Mouse (Mus musculus) inflammation-experienced regulatory T-cells, adult 6 months (primary cell): Measurements from ENCODE around the gene Wdr34. TPM values are rescaled to one million over a fixed set of nuclear protein-coding genes. Genes with fewer than 3 reads are reported as not detected.

Source experiments
- ATAC-seq: one replicate; pipeline ENCODE4 v1.8.0; 2017
- polyA plus RNA-seq, 3 experiments: library from polyadenylated mRNA; unstranded; fragments of 100-300 nt; shearing (Covaris generic); gene quantifications; one replicate each; pipeline ENCODE4 v1.2.1; 2017

The Wdr34 gene
- 1 to 10 TPM in 2 of 3 experiments, under 1 TPM in 1; 0.59 to 2.1 (median 1.1) TPM for polyA plus RNA-seq

- ATAC-seq: peak; percentile 95
These were observed at the start of gene Wdr34 for GRCm38 (mm10) chr2:30048699-30049388. Wdr34 (minus strand) TSS chr2:30048881.

- ATAC-seq: no peak
These were observed 47.3 kb upstream of the Wdr34 start for GRCm38 (mm10) chr2:30095882-30096527.

GRCm38 (mm10) chr2:30094208-30094588 is 45.5 kb upstream of the Wdr34 start:
- ATAC-seq: no peak

GRCm38 (mm10) chr2:30093471-30094207 is 45.0 kb upstream of the Wdr34 start, which contains the start of gene Zdhhc12:
Zdhhc12 (minus strand) TSS chr2:30093648.
- peak; percentile 97 for ATAC-seq

GRCm38 (mm10) chr2:30092280-30092918 is 43.7 kb upstream of the Wdr34 start:
- no peak for ATAC-seq

- no peak for ATAC-seq
These were observed 42.8 kb upstream of the Wdr34 start for GRCm38 (mm10) chr2:30091521-30091920.

GRCm38 (mm10) chr2:30087310-30087709 is 38.6 kb upstream of the Wdr34 start:
- ATAC-seq: no peak

GRCm38 (mm10) chr2:30084632-30085031 is 36.0 kb upstream of the Wdr34 start:
- ATAC-seq: no peak

GRCm38 (mm10) chr2:30084113-30084512 is 35.4 kb upstream of the Wdr34 start:
- no peak for ATAC-seq

GRCm38 (mm10) chr2:30080181-30080800 is 31.6 kb upstream of the Wdr34 start:
- ATAC-seq: no peak

GRCm38 (mm10) chr2:30078760-30079159 is 30.1 kb upstream of the Wdr34 start:
- ATAC-seq: no peak

GRCm38 (mm10) chr2:30078349-30078712 is 29.6 kb upstream of the Wdr34 start:
- no peak for ATAC-seq

GRCm38 (mm10) chr2:30077502-30078348 is 29.0 kb upstream of the Wdr34 start, which contains the start of gene Pkn3:
Pkn3 (plus strand) TSS chr2:30077684.
- peak; percentile 89 for ATAC-seq

- ATAC-seq: no peak
These were observed 28.3 kb upstream of the Wdr34 start for GRCm38 (mm10) chr2:30076959-30077358.

GRCm38 (mm10) chr2:30076439-30076838 is 27.8 kb upstream of the Wdr34 start:
- ATAC-seq: no peak

GRCm38 (mm10) chr2:30075625-30076024 is 26.9 kb upstream of the Wdr34 start:
- ATAC-seq: no peak

GRCm38 (mm10) chr2:30073285-30073684 is 24.6 kb upstream of the Wdr34 start:
- ATAC-seq: no peak

GRCm38 (mm10) chr2:30072875-30073274 is 24.2 kb upstream of the Wdr34 start:
- no peak for ATAC-seq

- ATAC-seq: no peak
These were observed 19.3 kb upstream of the Wdr34 start for GRCm38 (mm10) chr2:30067962-30068361.

GRCm38 (mm10) chr2:30067031-30067888 is 18.6 kb upstream of the Wdr34 start:
- ATAC-seq: no peak
